Mouse (Mus musculus) CD4-positive, CD25-positive, alpha-beta regulatory T cell (primary cell): ENCODE measurements around the gene Tsn. TPM values are rescaled to one million over a fixed set of nuclear protein-coding genes. Genes with fewer than 3 reads are reported as not detected.

ENCODE experiments used
- polyA plus RNA-seq: library from polyadenylated mRNA; unstranded; fragments of 100-300 nt; shearing (Covaris generic); gene quantifications from one replicate; pipeline ENCODE4 v1.2.1, GENCODE M21; 2017

The Tsn gene
- polyA plus RNA-seq: 212 TPM

GRCm38 (mm10) chr1:118311622-118312326 lies at the start of gene Tsn:
Gene Tsn, minus strand, starts transcription at chr1:118311739.

GRCm38 (mm10) chr1:118321661-118322201 lies 10.2 kb upstream of the Tsn start, which contains the start of gene Nifk:
Gene Nifk, plus strand, starts transcription at chr1:118321839.

Other genes starting within 250 kb of the Tsn start
- gene Gm29106, start 135.2 kb downstream of the Tsn start, polyA plus RNA-seq: not detected
- gene Nifk, start 10.1 kb upstream of the Tsn start, polyA plus RNA-seq: 74.1 TPM
- 28.1 TPM for gene Clasp1, start 77.3 kb upstream of the Tsn start, polyA plus RNA-seq